Mouse (Mus musculus): ENCODE measurements around the gene AI464131. TPM values are rescaled to one million over a fixed set of nuclear protein-coding genes. Genes with fewer than 3 reads are reported as not detected.

The AI464131 gene
- polyA plus RNA-seq, 1 experiment from 2014 or later = 3.1 TPM

GRCm38 (mm10) chr4:41504325-41504724, 1.4 kb upstream of the AI464131 start:
- H3K9ac ChIP-seq (replicated peaks) = no peak overlapping the region
- WGBS = 77% methylated on average over 5 of the region's 5 CpGs

DNA sequence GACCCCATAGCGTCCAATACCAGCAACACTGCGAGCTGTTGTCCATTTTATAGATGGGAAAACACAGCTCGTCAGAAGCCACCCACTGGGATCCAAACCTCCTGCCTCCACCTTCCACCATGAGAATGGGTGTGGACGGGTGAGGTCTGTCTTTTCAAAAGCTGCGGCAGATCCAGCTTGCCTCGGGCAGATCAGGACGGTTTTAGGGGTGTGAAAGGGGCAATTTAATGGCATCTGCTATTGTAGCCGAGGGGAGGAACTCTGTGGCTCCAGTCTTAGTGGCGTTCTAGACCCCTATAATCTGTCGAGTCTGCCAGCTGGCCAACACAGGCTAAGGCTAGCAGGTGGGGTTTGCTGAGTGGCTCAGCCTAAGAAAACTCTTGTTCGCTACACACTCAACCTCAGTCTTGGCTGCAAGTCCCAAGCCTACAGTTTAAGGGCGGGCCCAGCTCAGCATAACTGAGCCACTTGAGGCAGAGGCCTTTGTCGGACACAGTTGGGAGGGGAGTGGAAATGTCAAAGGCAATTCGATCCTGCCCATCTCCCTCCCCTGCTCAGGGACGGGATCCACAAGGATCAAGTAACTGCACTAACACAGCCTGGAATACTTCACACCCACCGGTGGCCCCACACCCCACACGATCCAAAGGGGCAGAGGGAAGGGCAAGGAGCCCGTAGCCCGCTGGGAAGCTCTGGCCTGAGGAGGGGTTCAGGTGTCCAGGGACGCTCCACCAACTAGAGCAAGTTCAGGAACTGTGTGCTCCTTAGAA, 520 bp downstream of the AI464131 start:
- peak overlapping the region; percentile 50 for H3K4me2 ChIP-seq (replicated peaks)
- 8% methylated on average over 20 of the region's 20 CpGs for WGBS
- H3K4me3 ChIP-seq = peak overlapping the region; percentile 34
- no peaks in the 10 kb centered on the region for H3K36me3 ChIP-seq
- H3K4me1 ChIP-seq = peaks cover 42% of the 10 kb centered on the region
- H3K27ac ChIP-seq (replicated peaks) = no peak overlapping the region
- H3K9me3 ChIP-seq = no peaks in the 10 kb centered on the region
- peaks cover 43% of the 10 kb centered on the region for H3K27me3 ChIP-seq
- peak overlapping the region; percentile 26; the same call in 1 of the 2 replicates for H3K9ac ChIP-seq (replicated peaks)
- ATAC-seq (replicated peaks) = peak; percentile 33

More at GRCm38 (mm10) chr4:41504325-41504724, 1.4 kb upstream of the AI464131 start:
- no peak for ATAC-seq (replicated peaks)
- H3K9me3 ChIP-seq = no peaks in the 10 kb centered on the region
- no peaks in the 10 kb centered on the region for H3K36me3 ChIP-seq
- H3K27me3 ChIP-seq = peaks cover 27% of the 10 kb centered on the region
- H3K4me1 ChIP-seq = peaks cover 30% of the 10 kb centered on the region
- H3K27ac ChIP-seq (replicated peaks) = no peak overlapping the region
- H3K4me2 ChIP-seq (replicated peaks) = no peak overlapping the region
- H3K4me3 ChIP-seq = no peak overlapping the region

GRCm38 (mm10) chr4:41500787-41501186, 2.1 kb downstream of the AI464131 start:
- Histone ChIP-seq H3K4me1 (peaks cover 40% of the 10 kb centered on the region), H3K36me3 (no peaks in the 10 kb centered on the region), H3K27me3 (peaks cover 53% of the 10 kb centered on the region), H3K27ac (replicated peaks) (no peak overlapping the region), H3K9ac (replicated peaks) (no peak overlapping the region), H3K4me3 (no peak overlapping the region), H3K9me3 (no peaks in the 10 kb centered on the region), H3K4me2 (replicated peaks) (no peak overlapping the region)
- no peak for ATAC-seq (replicated peaks)
- WGBS = 77% methylated on average over 4 of the region's 4 CpGs

DNA sequence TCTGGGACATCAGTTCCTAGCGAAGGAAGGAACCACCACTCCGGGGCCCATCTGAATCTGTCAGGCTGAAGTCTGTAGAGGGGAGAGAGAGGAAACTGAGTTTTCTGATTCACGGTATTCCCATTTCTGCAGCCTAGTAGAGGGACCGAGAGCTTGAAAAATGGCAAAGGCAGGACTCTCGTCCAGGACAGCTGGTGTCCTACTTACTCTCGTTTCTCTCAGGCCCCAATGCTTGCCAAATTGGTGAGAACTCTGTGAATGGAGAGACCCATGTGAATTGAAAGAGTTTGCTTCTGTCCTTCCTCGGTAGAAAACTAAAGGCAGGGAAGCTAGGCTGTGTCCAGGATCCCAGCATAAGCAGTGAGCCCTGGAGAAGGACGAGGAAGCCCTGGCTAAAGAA, 3.3 kb downstream of the AI464131 start:
- H3K27me3 ChIP-seq = peaks cover 53% of the 10 kb centered on the region
- peaks cover 48% of the 10 kb centered on the region for H3K4me1 ChIP-seq
- no peak overlapping the region for H3K9ac ChIP-seq (replicated peaks)
- ATAC-seq (replicated peaks) = no peak
- 69% methylated on average over 8 of the region's 8 CpGs for WGBS
- H3K4me3 ChIP-seq = no peak overlapping the region
- no peak overlapping the region for H3K27ac ChIP-seq (replicated peaks)
- H3K9me3 ChIP-seq = no peaks in the 10 kb centered on the region
- H3K4me2 ChIP-seq (replicated peaks) = no peak overlapping the region
- no peaks in the 10 kb centered on the region for H3K36me3 ChIP-seq

DNA sequence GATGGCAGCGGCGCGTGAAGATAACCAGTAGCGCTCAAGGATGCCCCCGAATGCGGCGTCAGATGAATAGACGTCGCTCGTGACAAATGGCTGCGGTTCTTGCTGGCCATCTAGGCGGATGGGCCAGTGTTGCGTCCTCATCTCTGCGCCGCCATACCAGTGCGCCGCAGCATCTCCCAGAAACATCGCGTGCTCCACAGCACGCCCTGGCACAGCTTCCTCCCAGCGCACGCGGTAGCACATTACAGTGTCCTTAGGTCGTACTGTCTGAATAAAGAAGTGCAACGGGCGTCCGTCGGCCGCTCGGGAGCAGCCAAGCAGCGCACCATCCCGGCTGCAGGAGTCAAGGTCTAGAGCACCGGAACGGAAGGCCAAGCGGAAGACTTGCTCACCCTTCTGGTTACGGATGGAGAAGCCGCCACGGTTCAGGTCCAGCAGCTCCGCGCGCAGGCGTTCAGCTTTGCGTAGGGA, 3.9 kb downstream of the AI464131 start:
- peak overlapping the region; percentile 35 for H3K4me3 ChIP-seq
- H3K9me3 ChIP-seq = no peaks in the 10 kb centered on the region
- 12% methylated on average over 43 of the region's 43 CpGs for WGBS
- ATAC-seq (replicated peaks) = no peak
- peaks cover 53% of the 10 kb centered on the region for H3K27me3 ChIP-seq
- peak overlapping the region; percentile 62 for H3K4me2 ChIP-seq (replicated peaks)
- H3K4me1 ChIP-seq = peaks cover 48% of the 10 kb centered on the region
- H3K27ac ChIP-seq (replicated peaks) = no peak overlapping the region
- H3K9ac ChIP-seq (replicated peaks) = peak overlapping the region; percentile 11; the same call in 1 of the 2 replicates
- no peaks in the 10 kb centered on the region for H3K36me3 ChIP-seq

DNA sequence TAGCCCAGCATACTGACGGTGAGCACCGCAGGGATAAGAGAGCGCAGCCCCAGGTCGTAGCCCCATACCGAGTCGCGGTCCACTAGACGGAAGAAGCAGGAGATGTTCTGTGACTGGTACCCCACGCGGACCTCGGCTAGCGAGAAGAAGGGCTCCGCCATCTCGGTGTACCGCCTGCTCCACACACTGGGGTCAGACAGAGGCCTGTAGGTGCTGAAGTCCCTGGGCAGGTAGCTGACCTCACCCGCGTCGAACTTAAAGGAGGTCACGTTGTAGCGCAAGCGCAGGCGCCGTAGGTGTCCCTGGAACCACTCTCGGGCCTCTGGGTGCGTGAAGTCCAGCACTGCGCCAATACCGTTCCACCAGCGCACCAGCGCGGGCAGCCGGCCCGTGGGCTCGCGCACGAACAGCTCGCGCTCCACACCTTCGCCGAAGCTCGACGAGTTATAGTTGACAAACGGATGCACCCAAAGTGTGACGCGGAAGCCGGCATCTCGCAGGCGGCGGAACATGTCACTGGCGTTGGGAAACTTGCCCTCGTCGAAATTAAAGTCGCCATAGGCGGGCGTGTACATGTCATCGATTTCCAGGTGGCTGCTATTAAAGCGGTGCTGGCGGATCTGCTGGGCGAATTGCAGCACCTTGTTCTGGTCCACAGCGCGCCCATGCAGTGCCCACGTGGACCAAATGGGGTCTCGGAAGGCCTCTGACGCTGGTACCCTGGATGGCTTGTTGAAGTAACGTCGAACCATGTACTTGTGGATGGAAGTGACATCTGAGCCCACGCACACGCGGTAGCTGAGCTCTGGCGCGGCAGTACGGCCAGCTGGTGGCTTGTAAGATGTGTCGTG, 4.7 kb downstream of the AI464131 start:
- Histone ChIP-seq H3K27ac (replicated peaks) (no peak overlapping the region), H3K4me1 (peaks cover 46% of the 10 kb centered on the region), H3K9ac (replicated peaks) (peak overlapping the region; percentile 35; the same call in 1 of the 2 replicates), H3K36me3 (no peaks in the 10 kb centered on the region), H3K9me3 (no peaks in the 10 kb centered on the region), H3K27me3 (peaks cover 53% of the 10 kb centered on the region), H3K4me2 (replicated peaks) (peak overlapping the region; percentile 62), H3K4me3 (peak overlapping the region; percentile 35)
- no peak for ATAC-seq (replicated peaks)
- WGBS = 13% methylated on average over 72 of the region's 72 CpGs

GRCm38 (mm10) chr4:41497579-41497978, 5.3 kb downstream of the AI464131 start:
- 0 out of 2 replicates have a peak, but pooled peaks have one; percentile 17 for ATAC-seq (replicated peaks)
- H3K27me3 ChIP-seq = peaks cover 53% of the 10 kb centered on the region

DNA sequence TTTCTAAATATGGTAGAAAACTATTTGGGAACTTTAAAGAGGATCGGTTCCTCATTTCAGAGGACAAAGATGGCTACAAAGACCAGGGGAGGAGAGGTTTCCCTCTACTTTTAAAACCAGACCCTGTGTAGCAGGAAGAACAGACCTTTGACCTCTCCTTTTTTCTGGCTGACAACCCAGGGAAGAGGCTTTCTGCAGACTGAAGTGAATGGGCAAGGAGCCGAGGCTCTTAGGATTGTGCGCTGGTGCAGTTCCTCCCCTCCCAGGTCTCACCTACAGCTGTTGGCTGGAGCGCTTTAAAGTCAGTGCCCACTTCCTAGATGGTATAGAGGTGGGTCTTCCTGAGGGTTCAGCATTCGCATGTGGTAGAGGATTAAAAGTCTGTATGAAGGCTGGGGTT, 5.8 kb downstream of the AI464131 start:
- Histone ChIP-seq H3K9ac (replicated peaks) (no peak overlapping the region), H3K27ac (replicated peaks) (no peak overlapping the region), H3K27me3 (peaks cover 50% of the 10 kb centered on the region), H3K4me3 (no peak overlapping the region), H3K9me3 (no peaks in the 10 kb centered on the region), H3K36me3 (no peaks in the 10 kb centered on the region), H3K4me1 (peaks cover 35% of the 10 kb centered on the region), H3K4me2 (replicated peaks) (0 out of 2 replicates have a peak overlapping the region, but pooled peaks have one; percentile 62)
- 60% methylated on average over 5 of the region's 5 CpGs for whole genome bisulfite sequencing
- ATAC-seq (replicated peaks) = no peak

More at GRCm38 (mm10) chr4:41497579-41497978, 5.3 kb downstream of the AI464131 start:
- Histone ChIP-seq H3K4me2 (replicated peaks) (peak overlapping the region; percentile 62), H3K9ac (replicated peaks) (peak overlapping the region; percentile 35; the same call in 1 of the 2 replicates), H3K4me1 (peaks cover 40% of the 10 kb centered on the region), H3K4me3 (peak overlapping the region; percentile 35), H3K36me3 (no peaks in the 10 kb centered on the region), H3K27ac (replicated peaks) (no peak overlapping the region), H3K9me3 (no peaks in the 10 kb centered on the region)
- WGBS = 5% methylated on average over 34 of the region's 34 CpGs

DNA sequence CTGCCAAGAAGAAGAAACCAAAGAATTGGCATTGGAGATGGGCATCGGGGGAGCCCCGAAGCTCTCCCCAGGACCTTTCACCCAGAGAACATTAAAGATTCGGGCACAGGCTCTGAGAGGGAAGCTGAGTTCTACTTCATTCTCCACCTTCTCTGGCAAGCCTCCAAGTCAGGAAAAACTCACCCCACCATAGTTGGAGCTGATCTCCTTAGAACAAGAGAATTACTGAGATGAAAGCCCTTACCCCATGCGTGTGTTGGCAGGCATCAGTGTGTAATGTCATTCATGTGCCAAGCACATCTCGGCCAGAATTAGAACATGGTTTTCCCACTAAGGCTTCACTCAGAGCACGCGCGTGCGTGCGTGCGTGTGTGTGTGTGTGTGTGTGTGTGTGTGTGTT, 7.0 kb downstream of the AI464131 start:
- 34% methylated on average over 11 of the region's 11 CpGs for WGBS

DNA sequence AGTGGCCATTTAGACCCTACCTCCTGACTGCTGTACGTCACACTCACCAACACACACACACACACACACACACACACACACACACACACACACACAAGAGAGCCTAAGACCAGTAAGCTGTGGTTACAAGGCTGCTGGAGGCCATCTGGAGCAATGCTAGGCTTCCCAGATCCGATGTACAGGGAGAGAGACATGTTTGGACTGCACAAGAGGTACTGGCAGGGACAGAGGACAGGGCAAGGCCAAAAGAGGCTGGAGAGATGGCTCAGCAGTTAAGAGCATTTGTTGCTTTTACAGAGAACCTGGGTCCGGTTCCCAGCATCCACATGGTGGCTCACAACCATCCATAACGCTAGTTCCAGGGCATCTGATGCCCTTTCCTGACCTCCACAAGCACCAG, 7.8 kb downstream of the AI464131 start:
- H3K9me3 ChIP-seq = no peaks in the 10 kb centered on the region
- no peak overlapping the region for H3K4me2 ChIP-seq (replicated peaks)
- H3K9ac ChIP-seq (replicated peaks) = no peak overlapping the region
- peaks cover 34% of the 10 kb centered on the region for H3K27me3 ChIP-seq
- H3K4me1 ChIP-seq = peaks cover 34% of the 10 kb centered on the region
- no peak overlapping the region for H3K4me3 ChIP-seq
- no peaks in the 10 kb centered on the region for H3K36me3 ChIP-seq
- no peak overlapping the region for H3K27ac ChIP-seq (replicated peaks)
- 79% methylated on average over 4 of the region's 4 CpGs for WGBS
- no peak for ATAC-seq (replicated peaks)

More for the DNA sequence above, 7.0 kb downstream of the AI464131 start:
- Histone ChIP-seq H3K9me3 (no peaks in the 10 kb centered on the region), H3K27ac (replicated peaks) (0 out of 2 replicates have a peak overlapping the region, but pooled peaks have one; percentile 38), H3K4me3 (no peak overlapping the region), H3K36me3 (no peaks in the 10 kb centered on the region), H3K27me3 (peaks cover 41% of the 10 kb centered on the region), H3K9ac (replicated peaks) (no peak overlapping the region), H3K4me1 (peaks cover 34% of the 10 kb centered on the region), H3K4me2 (replicated peaks) (no peak overlapping the region)
- ATAC-seq (replicated peaks) = peak; percentile 69

GRCm38 (mm10) chr4:41494378-41494777, 8.5 kb downstream of the AI464131 start:
- H3K4me2 ChIP-seq (replicated peaks) = no peak overlapping the region
- H3K4me3 ChIP-seq = no peak overlapping the region
- peaks cover 34% of the 10 kb centered on the region for H3K4me1 ChIP-seq
- WGBS = 46% methylated on average over 3 of the region's 3 CpGs
- H3K9me3 ChIP-seq = no peaks in the 10 kb centered on the region
- H3K9ac ChIP-seq (replicated peaks) = no peak overlapping the region
- H3K36me3 ChIP-seq = no peaks in the 10 kb centered on the region
- peaks cover 27% of the 10 kb centered on the region for H3K27me3 ChIP-seq
- ATAC-seq (replicated peaks) = no peak
- no peak overlapping the region for H3K27ac ChIP-seq (replicated peaks)

Measured in forebrain, embryonic 15.5 days (tissue).